Comparison of ENCODE assay signal across 19 mouse cellular contexts in the genomic region with DNA sequence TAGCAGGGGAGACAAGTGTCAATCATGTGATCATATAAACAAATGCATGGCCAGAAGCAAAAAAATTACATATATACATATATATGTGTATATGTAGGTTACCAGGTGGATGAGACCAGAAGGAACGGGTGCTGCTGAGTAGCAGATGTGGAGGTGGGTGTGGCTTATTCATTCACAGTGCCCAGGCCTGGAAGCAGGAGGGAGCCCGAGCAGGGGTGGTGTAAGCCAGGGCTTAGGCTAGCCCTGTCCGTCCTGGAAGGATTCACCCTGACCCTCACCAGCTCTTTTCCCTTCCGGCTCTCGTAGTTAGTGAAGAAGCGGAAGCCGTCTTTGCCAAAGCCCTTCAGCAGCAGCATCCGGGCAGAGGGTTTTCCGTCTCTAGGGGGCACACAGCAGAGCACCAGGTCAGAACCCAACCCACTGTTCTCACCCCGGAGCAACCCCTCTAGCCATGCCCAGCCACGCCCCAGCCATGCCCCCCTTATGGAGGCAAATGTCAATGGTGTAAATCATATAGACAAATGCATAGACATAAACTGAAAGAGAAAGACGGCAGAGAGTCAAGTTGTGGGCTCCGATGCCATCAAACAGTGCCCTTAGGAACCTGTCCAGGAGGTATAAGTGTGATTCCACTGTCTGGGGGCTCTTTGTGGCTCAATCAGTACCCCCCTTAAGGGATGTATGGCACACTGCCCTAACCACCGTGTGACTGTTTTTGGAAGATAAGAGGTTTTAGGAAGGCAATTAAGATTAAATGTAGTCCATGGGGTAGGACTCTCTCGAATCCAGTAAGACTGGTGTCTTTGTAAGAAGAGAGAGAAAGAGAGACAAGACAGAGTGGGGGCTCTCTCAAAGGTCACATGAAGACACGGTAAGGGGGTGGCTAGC. TPM values are rescaled to one million over a fixed set of nuclear protein-coding genes. Genes with fewer than 3 reads are reported as not detected.
DNase-seq lines count a peak whose midpoint lies in the region; ATAC-seq and TF ChIP-seq lines count a peak whose summit lies in the region.
"Had no signal": no experiment of that assay in that cellular context is flagged by ENCODE, and none has a peak within 500 bp of the region (broad histone marks: within the 10 kb centered on the region; RNA-seq: fewer than 3 reads in every experiment).

No protein-coding gene starts in this region.

- peak overlapping the region; percentile 26 for H3K4me2 ChIP-seq in heart, embryonic 12.5 days
- peak overlapping the region; percentile 97 for H3K4me2 ChIP-seq in liver, embryonic 16.5 days (ENCODE audit: low read depth, low read length)
- H3K4me2 ChIP-seq: heart, embryonic 15.5 days; limb, embryonic 13.5 days; neural tube, embryonic 15.5 days; stomach, embryonic 15.5 days had no signal

- no peaks in the 10 kb centered on the region for H3K9me3 ChIP-seq in heart, embryonic 12.5 days (replicated peaks)
- H3K9me3 ChIP-seq in G1E (replicated peaks) = no peaks in the 10 kb centered on the region
- H3K9me3 ChIP-seq in liver, embryonic 16.5 days (replicated peaks; ENCODE audit: control insufficient read depth, low read length) = no peaks in the 10 kb centered on the region
- H3K9me3 ChIP-seq: heart, embryonic 15.5 days; limb, embryonic 13.5 days; neural tube, embryonic 15.5 days; stomach, embryonic 15.5 days had no signal

- H3K27ac ChIP-seq in heart, embryonic 12.5 days (ENCODE audit: poor library complexity, severe bottlenecking) = no peak overlapping the region
- H3K27ac ChIP-seq in liver, embryonic 16.5 days (ENCODE audit: low read length) = peak overlapping the region; percentile 98
- H3K27ac ChIP-seq: heart, embryonic 15.5 days; limb, embryonic 13.5 days; neural tube, embryonic 15.5 days; stomach, embryonic 15.5 days had no signal

- no peaks in the 10 kb centered on the region for H3K27me3 ChIP-seq in heart, embryonic 12.5 days (replicated peaks)
- H3K27me3 ChIP-seq in G1E (ENCODE audit: insufficient read depth, low read length) = no peaks in the 10 kb centered on the region
- H3K27me3 ChIP-seq in liver, embryonic 16.5 days (ENCODE audit: control insufficient read depth, insufficient read depth, low read depth, low read length) = no peaks in the 10 kb centered on the region
- H3K27me3 ChIP-seq: heart, embryonic 15.5 days; limb, embryonic 13.5 days; neural tube, embryonic 15.5 days; stomach, embryonic 15.5 days had no signal

- intact Hi-C loops in heart, postnatal 36 days (cut with DNase I) = no loop called here

- peaks cover 7% of the 10 kb centered on the region; the same call in 1 of the 2 replicates for H3K36me3 ChIP-seq in heart, embryonic 12.5 days
- peaks cover 73% of the 10 kb centered on the region for H3K36me3 ChIP-seq in G1E (replicated peaks)
- H3K36me3 ChIP-seq in liver, embryonic 16.5 days (ENCODE audit: control insufficient read depth, insufficient read depth) = peaks cover 42% of the 10 kb centered on the region
- H3K36me3 ChIP-seq: heart, embryonic 15.5 days; limb, embryonic 13.5 days; stomach, embryonic 15.5 days had no signal

- no peak for ATAC-seq in heart, embryonic 12.5 days (ENCODE audit: insufficient number of reproducible peaks, low FRiP score)
- ATAC-seq in G1E (ENCODE audit: extremely low read depth, insufficient number of reproducible peaks, low FRiP score, poor library complexity, severe bottlenecking) = peak; percentile 5; the same call in 1 of the 2 replicates
- ATAC-seq in common myeloid progenitor, adult 5-6 weeks (replicated peaks; ENCODE audit: low read depth, poor library complexity, severe bottlenecking) = 0 out of 2 replicates have a peak, but pooled peaks have one; percentile 5
- peak; percentile 4; the same call in 1 of the 2 replicates for ATAC-seq in liver, embryonic 16.5 days (ENCODE audit: low read depth)
- ATAC-seq: activated CD4-positive, CD25-positive, alpha-beta regulatory T cell, adult 4 months had no signal

- 68% methylated on average over 16 of the region's 16 CpGs for WGBS in heart, embryonic 12.5 days
- 49% methylated on average over 16 of the region's 16 CpGs for WGBS in liver, embryonic 16.5 days (ENCODE audit: insufficient replicate concordance)

- H3K4me1 ChIP-seq in heart, embryonic 12.5 days (replicated peaks) = peaks cover 15% of the 10 kb centered on the region; the same call in 1 of the 2 replicates
- H3K4me1 ChIP-seq in G1E (ENCODE audit: insufficient read depth, low read depth, low read length) = peaks cover 89% of the 10 kb centered on the region
- H3K4me1 ChIP-seq in liver, embryonic 16.5 days (ENCODE audit: control insufficient read depth, low read depth, low read length) = peaks cover 67% of the 10 kb centered on the region

- DNase-seq in heart, postnatal 36 days = no peak
- peak; percentile 46 for DNase-seq in G1E (ENCODE audit: low spot score)
- DNase-seq in cerebellum, adult 18-20 months = no peak
- no peak for DNase-seq in lung, postnatal 10 days
- DNase-seq in layer of hippocampus, adult 8-10 months (ENCODE audit: low spot score in 2 of 2) = no peak
- DNase-seq: B cell, adult 2 months; cerebellum, adult 8-10 months; embryo, embryonic 11 days; layer of hippocampus, adult 9-11 months had no signal

- no peak for TF ChIP-seq CTCF in G1E (IDR thresholded peaks at IDR 0.05; ENCODE audit: low read depth, low read length)

- no peak overlapping the region for H3K4me3 ChIP-seq in heart, embryonic 12.5 days
- H3K4me3 ChIP-seq in G1E (ENCODE audit: low read depth, low read length) = peak overlapping the region; percentile 66; the same call in 1 of the 2 replicates
- peak overlapping the region; percentile 80 for H3K4me3 ChIP-seq in liver, embryonic 16.5 days (ENCODE audit: low read depth, low read length)
- H3K4me3 ChIP-seq: heart, embryonic 15.5 days; limb, embryonic 13.5 days; neural tube, embryonic 15.5 days; stomach, embryonic 15.5 days had no signal

- H3K9ac ChIP-seq in heart, embryonic 12.5 days = no peak overlapping the region
- H3K9ac ChIP-seq in liver, embryonic 16.5 days (ENCODE audit: low read depth, low read length) = peak overlapping the region; percentile 95
- H3K9ac ChIP-seq: heart, embryonic 15.5 days; limb, embryonic 13.5 days; neural tube, embryonic 15.5 days; stomach, embryonic 15.5 days had no signal

RNA-seq across cellular contexts. Expression of a gene that starts 3.0 kb away (rescaled TPM):
- 37.7 and 40.5 TPM in 2 replicates for polyA plus RNA-seq in heart, embryonic 12.5 days (2016; fragmentation: Nextera tagmentation; extraction: Ambion mirVana)
- 10 to 100 TPM; 12.8 to 13.9 TPM for total RNA-seq in heart, postnatal 36 days (2021)
- total RNA-seq in G1E (2014; fragmentation: Nextera tagmentation) (119 and 123 TPM in 2 replicates), G1E (2017) (298 and 340 TPM in 2 replicates)
- 64.1 and 97.1 TPM in 2 replicates for polyA plus RNA-seq in G1E (2012)
- 24.8 and 31.9 TPM in 2 replicates for total RNA-seq in common myeloid progenitor, adult 5-6 weeks (2017)
- polyA plus RNA-seq in liver, embryonic 16.5 days (2015; fragmentation: Nextera tagmentation; extraction: Ambion mirVana) = 688 and 719 TPM in 2 replicates
- total RNA-seq in layer of hippocampus, adult 8-10 months (2022) = 10 to 100 TPM; 38.1 to 41.5 (median 39.6) TPM

RNA-seq across cellular contexts. Expression of a gene that starts 12.9 kb away (rescaled TPM):
- polyA plus RNA-seq in heart, embryonic 12.5 days (2016; fragmentation: Nextera tagmentation; extraction: Ambion mirVana) = 0.46 and 0.51 TPM in 2 replicates
- 1 to 10 TPM in 1 of 2 experiments, under 1 TPM in 1; 0.73 to 1.8 TPM for total RNA-seq in heart, postnatal 36 days (2021)
- not detected in 2 replicates for total RNA-seq in G1E (2014; fragmentation: Nextera tagmentation)
- 0.05 and 0.17 TPM in 2 replicates for total RNA-seq in G1E (2017)
- 0.11 and 0.17 TPM in 2 replicates for polyA plus RNA-seq in G1E (2012)
- 0.58 TPM in 1 of 2 replicates, not detected in the other for total RNA-seq in common myeloid progenitor, adult 5-6 weeks (2017)
- polyA plus RNA-seq in liver, embryonic 16.5 days (2015; fragmentation: Nextera tagmentation; extraction: Ambion mirVana) = 4.8 and 7.1 TPM in 2 replicates
- not detected for total RNA-seq in layer of hippocampus, adult 8-10 months (2022)
- total RNA-seq: gastrocnemius, adult 18-20 months; monocyte, adult 5-6 weeks had no signal

RNA-seq across cellular contexts. Expression of a gene that starts 24.5 kb away (rescaled TPM):
- polyA plus RNA-seq in heart, embryonic 12.5 days (2016; fragmentation: Nextera tagmentation; extraction: Ambion mirVana) = 52.3 and 58.0 TPM in 2 replicates
- 10 to 100 TPM; 22.7 to 23.7 TPM for total RNA-seq in heart, postnatal 36 days (2021)
- total RNA-seq in G1E (2014; fragmentation: Nextera tagmentation) (30.6 and 31.7 TPM in 2 replicates), G1E (2017) (51.3 and 59.3 TPM in 2 replicates)
- 63.6 TPM in 2 replicates for polyA plus RNA-seq in G1E (2012)
- total RNA-seq in common myeloid progenitor, adult 5-6 weeks (2017) = 38.2 and 47.8 TPM in 2 replicates
- polyA plus RNA-seq in liver, embryonic 16.5 days (2015; fragmentation: Nextera tagmentation; extraction: Ambion mirVana) = 36.9 and 38.8 TPM in 2 replicates
- 10 to 100 TPM; 33.9 to 49.1 (median 44.8) TPM for total RNA-seq in layer of hippocampus, adult 8-10 months (2022)

RNA-seq across cellular contexts. Expression of a gene that starts 41.9 kb away (rescaled TPM):
- polyA plus RNA-seq in heart, embryonic 12.5 days (2016; fragmentation: Nextera tagmentation; extraction: Ambion mirVana) = 18.0 and 19.9 TPM in 2 replicates
- total RNA-seq in heart, postnatal 36 days (2021) = 10 to 100 TPM; 10.3 to 13.8 TPM
- total RNA-seq in G1E (2014; fragmentation: Nextera tagmentation) = 27.9 and 32.3 TPM in 2 replicates
- total RNA-seq in G1E (2017) = 0.99 and 1.6 TPM in 2 replicates
- 46.6 and 54.6 TPM in 2 replicates for polyA plus RNA-seq in G1E (2012)
- 3.2 and 3.6 TPM in 2 replicates for total RNA-seq in common myeloid progenitor, adult 5-6 weeks (2017)
- 15.8 and 18.6 TPM in 2 replicates for polyA plus RNA-seq in liver, embryonic 16.5 days (2015; fragmentation: Nextera tagmentation; extraction: Ambion mirVana)
- total RNA-seq in layer of hippocampus, adult 8-10 months (2022) = 10 to 100 TPM in 3 of 4 experiments, 1 to 10 TPM in 1; 9.6 to 14.2 (median 11.8) TPM
